Mouse (Mus musculus): ENCODE results near the gene Sp140.
"Not testable (repeated sequence)": the region's sequence is repeated elsewhere in the genome, so short reads cannot be mapped to it uniquely, and the experiment has no call there.

- TF ChIP-seq POLR2A (IDR thresholded peaks at IDR 0.05; ENCODE audit: insufficient read depth, low read depth, low read length); CTCF (IDR thresholded peaks at IDR 0.05); EP300 (IDR thresholded peaks at IDR 0.05; ENCODE audit: insufficient read depth, low read depth, low read length): not testable (repeated sequence)
Observed at GRCm38 (mm10) chr1:85580148-85580534, 20.0 kb upstream of the Sp140 start.

Data from heart, adult 2 months (tissue).